Mouse (Mus musculus) urinary bladder, postnatal 25 days (tissue): ENCODE results near the gene Wbp2nl.

ENCODE experiments used
- DNase-seq: peaks from one replicate; pipeline ENCODE4 v3.0.0; 2022; ENCODE audit warnings: low spot score

Gene Wbp2nl

GRCm38 (mm10) chr15:82298764-82299561 lies at the start of gene Wbp2nl:
Wbp2nl (plus strand) TSS chr15:82298954.
- no peak for DNase-seq

GRCm38 (mm10) chr15:82251579-82251978 lies 47.2 kb upstream of the Wbp2nl start:
- DNase-seq: no peak

DNA sequence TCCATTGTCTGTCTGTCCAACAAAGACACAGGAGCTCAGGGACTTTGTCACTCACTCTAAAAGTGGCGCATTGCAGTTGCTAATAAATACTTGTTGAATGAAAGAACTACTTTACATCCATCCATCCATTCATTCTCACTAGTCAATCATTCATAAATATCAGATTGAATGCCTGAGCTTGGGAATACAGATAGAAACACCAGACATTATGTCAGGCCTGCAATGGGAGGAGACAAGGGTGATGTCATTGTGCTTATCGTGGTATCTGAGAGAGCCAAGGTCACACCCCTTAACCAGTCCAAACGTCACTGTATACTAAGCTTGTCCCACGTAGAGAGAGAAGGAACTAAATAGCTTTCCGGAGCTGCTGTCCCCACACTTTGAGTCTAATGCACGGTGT lies 46.7 kb upstream of the Wbp2nl start, which contains the start of gene 1500009C09Rik:
1500009C09Rik (plus strand) TSS at position 301 of the 400 bp plus-strand sequence.
- DNase-seq: no peak

DNA sequence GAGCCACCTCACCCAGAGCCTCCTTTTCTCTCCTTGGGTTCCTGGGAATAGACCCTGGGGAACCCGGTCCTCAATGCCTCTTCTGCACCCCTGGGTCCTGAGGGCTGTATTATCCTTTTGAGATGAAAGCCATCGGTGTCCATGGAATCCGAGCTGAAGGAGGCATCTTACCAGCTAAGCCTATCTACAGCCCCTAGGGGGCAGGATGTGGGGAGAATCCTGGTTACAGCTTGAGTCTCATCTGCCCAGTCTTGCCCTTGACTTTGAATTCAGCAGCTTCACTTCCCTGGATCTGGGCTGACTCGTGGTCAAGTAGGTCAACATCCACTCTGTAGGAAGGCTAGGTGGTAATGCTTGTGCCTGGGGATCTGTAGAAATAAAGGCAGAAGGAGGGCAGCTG lies 43.5 kb upstream of the Wbp2nl start:
- no peak for DNase-seq

DNA sequence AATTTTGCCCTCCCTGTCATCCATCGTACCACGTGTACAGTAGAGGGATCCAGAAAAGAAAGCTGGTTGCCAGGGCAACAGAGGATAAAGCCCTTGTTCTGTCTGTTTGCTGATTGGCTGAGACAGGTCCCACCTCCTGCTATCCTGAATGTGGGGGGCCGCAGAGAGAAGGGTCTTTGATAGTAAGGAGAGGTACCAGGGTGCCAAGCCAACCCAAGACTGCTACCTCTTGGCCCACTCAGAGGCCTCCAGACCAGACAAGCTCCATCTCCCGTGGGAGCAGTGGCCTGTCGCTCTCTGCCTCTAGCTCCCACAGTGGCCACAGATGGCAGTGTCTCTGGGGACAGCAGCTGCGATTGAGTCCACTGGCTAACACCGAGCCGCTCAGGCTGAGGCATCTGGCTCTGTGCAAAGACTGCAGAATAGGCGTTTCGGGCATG lies 42.8 kb upstream of the Wbp2nl start:
- DNase-seq: no peak

GRCm38 (mm10) chr15:82259510-82259909 lies 39.2 kb upstream of the Wbp2nl start:
- peak; percentile 58 for DNase-seq

GRCm38 (mm10) chr15:82266356-82266755 lies 32.4 kb upstream of the Wbp2nl start:
- peak; percentile 55 for DNase-seq

DNA sequence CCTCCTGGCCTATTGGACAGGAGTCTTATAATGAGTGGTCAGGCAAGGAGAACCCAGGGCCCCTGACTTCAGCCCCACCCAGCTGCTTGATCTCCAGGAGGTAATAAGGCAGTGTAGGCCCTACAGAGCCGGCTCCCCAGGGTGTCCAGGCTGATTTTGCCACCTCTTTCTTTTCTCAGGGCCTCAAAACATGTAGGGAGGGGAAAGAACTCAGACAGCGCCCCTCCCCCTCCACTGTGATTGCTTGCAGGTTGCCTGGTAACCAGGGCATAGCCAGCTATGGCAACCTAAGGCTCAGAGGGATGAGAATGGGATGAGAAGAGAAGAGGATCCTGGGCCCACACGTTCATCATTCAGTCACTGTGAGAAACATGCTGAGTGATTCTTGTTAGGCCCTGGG lies 30.6 kb upstream of the Wbp2nl start:
- no peak for DNase-seq

- no peak for DNase-seq
Observed at GRCm38 (mm10) chr15:82268783-82269182, 30.0 kb upstream of the Wbp2nl start.

- DNase-seq: peak; percentile 70
Observed at GRCm38 (mm10) chr15:82271201-82271600, 27.6 kb upstream of the Wbp2nl start.

DNA sequence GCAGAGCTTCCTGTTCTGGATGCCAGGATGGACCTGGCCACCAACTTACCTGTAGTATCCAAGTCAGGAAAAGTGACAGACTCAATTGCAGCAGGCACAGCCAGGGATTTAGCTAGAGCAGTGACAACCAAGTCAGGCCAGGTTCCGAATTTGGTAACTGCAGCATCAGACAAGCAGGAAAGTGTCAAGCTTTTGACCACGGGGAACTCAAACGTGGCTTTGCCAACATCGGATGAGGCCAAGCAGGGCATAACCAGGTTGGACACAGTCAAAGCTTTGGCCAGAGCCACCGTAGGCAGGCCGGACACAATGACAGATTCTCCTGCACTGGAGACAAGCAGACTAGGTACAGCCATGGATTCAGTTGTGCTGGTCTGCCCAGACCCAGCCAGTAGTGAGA lies 26.5 kb upstream of the Wbp2nl start:
- no peak for DNase-seq

- no peak for DNase-seq
Observed at GRCm38 (mm10) chr15:82274593-82274926, 24.2 kb upstream of the Wbp2nl start, which contains the start of gene Sept3. Sept3 (plus strand) TSS chr15:82274893.

GRCm38 (mm10) chr15:82274927-82275901 lies 23.5 kb upstream of the Wbp2nl start:
- peak; percentile 19 for DNase-seq

- no peak for DNase-seq
Observed at GRCm38 (mm10) chr15:82277591-82277990, 21.2 kb upstream of the Wbp2nl start.

DNA sequence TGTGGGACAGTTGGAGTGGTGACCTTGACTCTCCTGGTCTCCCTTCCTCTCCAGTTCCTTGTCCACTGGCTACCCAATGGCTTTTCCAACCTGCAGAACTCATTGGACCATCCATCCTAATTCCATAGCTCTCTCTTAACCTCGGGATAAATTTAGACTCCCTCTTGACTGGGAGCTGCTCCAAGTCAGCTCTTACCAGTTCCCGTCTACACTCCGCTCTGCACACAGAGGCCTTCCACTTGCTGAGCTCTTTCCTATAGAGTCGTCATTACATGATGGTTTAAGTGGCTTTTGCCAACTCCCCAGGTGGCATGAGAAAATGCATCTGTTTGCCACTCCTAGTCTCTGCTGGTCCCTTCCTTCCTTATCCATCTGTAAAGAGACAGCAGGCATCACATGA lies 18.1 kb upstream of the Wbp2nl start:
- no peak for DNase-seq

DNA sequence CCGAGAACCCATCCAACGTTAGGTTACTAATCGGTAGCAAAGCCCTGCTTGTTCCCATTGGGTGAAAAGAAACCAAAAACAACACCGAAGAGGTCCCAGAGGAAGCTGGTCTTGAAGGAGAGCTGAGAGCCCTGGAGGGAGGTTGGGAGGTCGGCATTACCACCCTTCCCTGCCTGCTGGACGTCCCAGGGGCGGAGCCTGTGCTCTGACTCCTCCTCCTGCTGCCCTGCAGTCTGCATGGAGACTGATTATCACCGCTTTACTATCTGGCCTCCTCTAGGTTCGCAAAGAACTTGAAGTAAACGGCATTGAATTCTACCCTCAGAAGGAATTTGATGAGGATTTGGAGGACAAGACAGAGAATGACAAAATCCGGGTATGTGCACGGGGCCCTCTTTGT lies 12.6 kb upstream of the Wbp2nl start:
- DNase-seq: no peak

- no peak for DNase-seq
Observed at GRCm38 (mm10) chr15:82290252-82290651, 8.5 kb upstream of the Wbp2nl start.

DNA sequence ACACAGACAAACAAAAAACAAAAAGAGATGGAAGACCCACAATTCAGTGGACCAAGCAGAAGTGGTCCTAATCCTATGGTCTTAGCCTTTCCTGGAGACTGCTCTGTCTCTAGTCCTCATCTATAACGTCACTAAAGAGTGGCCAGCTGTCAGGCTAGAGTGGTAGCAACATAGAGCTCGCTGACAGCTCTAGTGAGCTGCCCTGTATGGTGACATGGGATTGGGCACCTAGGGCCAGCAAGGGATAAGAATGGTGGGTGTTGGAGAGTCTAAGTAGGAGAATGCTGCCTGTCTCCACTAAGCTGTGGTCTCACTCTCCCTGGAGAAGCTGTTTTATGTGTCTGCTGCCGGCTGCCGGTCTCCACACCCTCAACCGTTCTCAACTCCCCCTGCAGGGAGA lies 5.9 kb upstream of the Wbp2nl start:
- DNase-seq: no peak

- no peak for DNase-seq
Observed at GRCm38 (mm10) chr15:82293271-82293711, 5.5 kb upstream of the Wbp2nl start.

DNA sequence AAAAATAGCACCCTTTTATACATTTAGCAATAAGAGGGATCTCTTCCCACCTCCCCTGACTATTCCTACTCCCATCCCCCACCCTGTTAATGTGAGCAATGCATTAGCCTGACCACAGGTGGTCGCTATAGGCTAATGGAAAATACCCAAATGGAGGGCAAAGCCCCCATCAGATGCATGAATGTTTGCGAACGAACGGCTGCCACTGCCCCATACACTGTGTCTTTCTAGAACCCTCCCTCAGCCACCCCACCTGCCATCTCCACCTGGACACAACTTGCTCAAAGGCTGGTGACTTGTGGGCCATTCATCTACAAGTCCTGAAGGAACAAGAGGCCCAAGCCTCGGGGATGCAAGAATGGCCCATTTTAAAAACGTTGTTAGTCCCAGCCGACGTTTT lies 4.7 kb upstream of the Wbp2nl start:
- no peak for DNase-seq

GRCm38 (mm10) chr15:82307107-82307506 lies 8.4 kb downstream of the Wbp2nl start:
- DNase-seq: no peak

DNA sequence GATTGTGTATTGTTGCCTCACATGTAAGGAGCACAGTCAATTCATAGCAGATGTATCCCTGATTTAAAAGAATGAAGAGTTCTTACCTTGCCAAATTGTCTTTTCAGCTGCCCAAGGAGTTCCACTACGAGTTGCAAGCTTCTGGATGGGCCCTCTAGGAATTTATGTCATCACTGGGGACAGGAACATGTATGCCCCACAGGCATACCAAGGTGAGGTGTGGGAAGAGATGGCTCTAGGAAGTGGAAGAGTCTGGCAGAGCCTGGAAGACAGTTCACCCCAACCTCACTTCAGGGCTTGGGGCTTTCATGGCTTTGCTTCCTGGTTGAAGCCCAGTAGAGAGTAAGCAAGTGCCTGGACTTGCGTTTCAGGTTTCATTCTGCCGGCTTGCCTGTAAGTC lies 9.7 kb downstream of the Wbp2nl start:
- DNase-seq: no peak

DNA sequence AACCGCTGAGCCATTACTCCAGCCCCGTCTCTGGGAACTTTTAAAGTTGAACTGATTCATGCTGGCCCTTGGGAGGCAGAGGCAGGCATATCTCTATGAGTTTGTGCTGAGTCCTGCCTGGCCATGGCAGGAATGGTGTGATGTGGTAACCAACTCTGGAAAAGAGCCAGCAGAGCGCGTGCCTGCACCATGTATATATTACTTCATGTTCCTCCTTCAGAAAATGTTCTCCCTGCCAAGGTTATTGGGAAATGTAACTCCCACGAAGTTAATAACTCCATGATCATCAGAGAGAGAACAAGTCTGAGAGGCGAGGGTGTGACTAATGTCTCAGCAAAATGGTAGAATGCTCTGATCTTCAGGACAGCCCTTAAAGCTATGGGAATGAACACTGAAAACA lies 19.1 kb downstream of the Wbp2nl start:
- DNase-seq: no peak
